Mouse (Mus musculus) limb, embryonic 11.5 days (tissue): ENCODE results near the gene Tnfrsf13b. TPM values are rescaled to one million over a fixed set of nuclear protein-coding genes. Genes with fewer than 3 reads are reported as not detected.
"Not testable (repeated sequence)": the region's sequence is repeated elsewhere in the genome, so short reads cannot be mapped to it uniquely, and the experiment has no call there.

ENCODE experiments used
- ATAC-seq: fragments of 200-750 bp; cut with Nextera tagmentation; 2 replicates; pipeline ENCODE4 v1.8.0; 2017; ENCODE audit warnings: low read depth; ENCODE audit not compliant: insufficient number of reproducible peaks, low FRiP score, low TSS enrichment
- DNase-seq: peaks from one replicate; pipeline ENCODE4 v3.0.0-alpha.2; 2015; ENCODE audit warnings: low spot score
- H3K27ac ChIP-seq: fragments of 300-500 bp; sonication (generic); replicated peaks from 2 replicates; pipeline ENCODE4 v1.5.1; 2014; ENCODE audit warnings: low read depth, mild to moderate bottlenecking, low read length
- H3K27me3 ChIP-seq: fragments of 300-500 bp; sonication (generic); 2 replicates; pipeline ENCODE4 v1.6.1; 2014; ENCODE audit warnings: mild to moderate bottlenecking, low read length, mixed read lengths; ENCODE audit not compliant: control insufficient read depth, insufficient read depth
- H3K36me3 ChIP-seq: fragments of 300-500 bp; sonication (generic); 2 replicates; pipeline ENCODE4 v1.6.1; 2014; ENCODE audit warnings: mild to moderate bottlenecking, low read length, moderate library complexity, mixed read lengths; ENCODE audit not compliant: control insufficient read depth, insufficient read depth
- H3K4me1 ChIP-seq: fragments of 300-500 bp; sonication (generic); 2 replicates; pipeline ENCODE4 v1.6.1; 2014; ENCODE audit warnings: low read length, mixed read lengths; ENCODE audit not compliant: control insufficient read depth, insufficient read depth
- H3K4me2 ChIP-seq: fragments of 300-500 bp; sonication (generic); 2 replicates; pipeline ENCODE4 v1.6.1; 2014; ENCODE audit warnings: low read depth, mild to moderate bottlenecking, moderate library complexity; ENCODE audit not compliant: severe bottlenecking
- H3K4me3 ChIP-seq: fragments of 300-500 bp; sonication (generic); 2 replicates; pipeline ENCODE4 v1.5.1; 2014; ENCODE audit warnings: low read depth, low read length
- H3K9ac ChIP-seq: fragments of 300-500 bp; sonication (generic); 2 replicates; pipeline ENCODE4 v1.6.1; 2014; ENCODE audit warnings: mild to moderate bottlenecking, low read length
- H3K9me3 ChIP-seq: fragments of 300-500 bp; sonication (generic); 2 replicates; pipeline ENCODE4 v1.6.1; 2016; ENCODE audit warnings: low read length; ENCODE audit not compliant: control insufficient read depth
- WGBS: fragments of 180-500 bp; shearing (Covaris S2); extraction: QIAGEN DNeasy Blood & Tissue Kit; methylation state at CpG from one replicate; pipeline ENCODE4 v1.1.7; 2014; 5-methylcytosine and 5-hydroxymethylcytosine counted together
- polyA plus RNA-seq: library from polyadenylated mRNA; unstranded; fragments of >200 nt; fragmentation: Nextera tagmentation; extraction: Ambion mirVana; gene quantifications from 2 replicates; pipeline ENCODE4 v1.2.1, GENCODE M21; 2014

The Tnfrsf13b gene
- polyA plus RNA-seq, 1 experiment from 2014 or later = 0.99 TPM

- 92% methylated on average over 10 of the region's 10 CpGs for WGBS
- H3K4me2 ChIP-seq = no peak overlapping the region; the same call in 1 of the 2 replicates
- DNase-seq (no peak), ATAC-seq (no peak)
- H3K27me3 ChIP-seq = no peaks in the 10 kb centered on the region
- H3K27ac ChIP-seq = no peak overlapping the region
- no peaks in the 10 kb centered on the region for H3K9me3 ChIP-seq
- no peak overlapping the region for H3K4me3 ChIP-seq
- H3K9ac ChIP-seq = no peak overlapping the region
- no peaks in the 10 kb centered on the region for H3K4me1 ChIP-seq
- H3K36me3 ChIP-seq = peaks cover 23% of the 10 kb centered on the region
Measured at GRCm38 (mm10) chr11:61164881-61165280, 38.3 kb downstream of the Tnfrsf13b start.

GRCm38 (mm10) chr11:61170184-61170583, 43.6 kb downstream of the Tnfrsf13b start:
- no peak overlapping the region for H3K27ac ChIP-seq
- DNase-seq (no peak), ATAC-seq (no peak)
- H3K9ac ChIP-seq = no peak overlapping the region
- 0 out of 2 replicates have a peak, but pooled peaks cover 3% of the 10 kb centered on the region for H3K4me1 ChIP-seq
- 91% methylated on average over 5 of the region's 5 CpGs for WGBS
- H3K36me3 ChIP-seq = peaks cover 11% of the 10 kb centered on the region
- H3K4me3 ChIP-seq = no peak overlapping the region
- H3K4me2 ChIP-seq = no peak overlapping the region
- no peaks in the 10 kb centered on the region for H3K27me3 ChIP-seq
- H3K9me3 ChIP-seq = no peaks in the 10 kb centered on the region

DNA sequence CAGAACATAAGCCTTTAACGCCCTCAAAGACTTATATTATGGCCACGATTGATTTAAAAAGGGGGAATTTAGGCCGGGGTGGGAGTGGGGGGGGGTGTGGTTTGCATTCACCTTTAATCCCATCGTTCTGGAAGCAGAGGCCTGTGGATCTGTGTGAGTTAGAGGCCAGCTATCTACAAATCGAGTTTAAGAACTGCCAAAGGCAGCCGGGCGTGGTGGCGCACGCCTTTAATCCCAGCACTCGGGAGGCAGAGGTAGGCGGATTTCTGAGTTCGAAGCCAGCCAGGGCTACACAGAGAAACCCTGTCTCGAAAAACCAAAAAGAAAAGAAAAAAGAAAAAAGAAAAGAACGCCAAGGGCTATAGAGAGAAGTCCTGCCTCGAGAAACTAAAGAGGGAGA, 46.9 kb downstream of the Tnfrsf13b start:
- not testable (repeated sequence) for H3K36me3 ChIP-seq, H3K9me3 ChIP-seq, H3K27me3 ChIP-seq, DNase-seq, ATAC-seq, H3K27ac ChIP-seq, H3K4me1 ChIP-seq, H3K9ac ChIP-seq
- Histone ChIP-seq H3K4me3 (peak overlapping the region; percentile 82), H3K4me2 (peak overlapping the region; percentile 59)
- WGBS = 40% methylated on average over 15 of the region's 15 CpGs

DNA sequence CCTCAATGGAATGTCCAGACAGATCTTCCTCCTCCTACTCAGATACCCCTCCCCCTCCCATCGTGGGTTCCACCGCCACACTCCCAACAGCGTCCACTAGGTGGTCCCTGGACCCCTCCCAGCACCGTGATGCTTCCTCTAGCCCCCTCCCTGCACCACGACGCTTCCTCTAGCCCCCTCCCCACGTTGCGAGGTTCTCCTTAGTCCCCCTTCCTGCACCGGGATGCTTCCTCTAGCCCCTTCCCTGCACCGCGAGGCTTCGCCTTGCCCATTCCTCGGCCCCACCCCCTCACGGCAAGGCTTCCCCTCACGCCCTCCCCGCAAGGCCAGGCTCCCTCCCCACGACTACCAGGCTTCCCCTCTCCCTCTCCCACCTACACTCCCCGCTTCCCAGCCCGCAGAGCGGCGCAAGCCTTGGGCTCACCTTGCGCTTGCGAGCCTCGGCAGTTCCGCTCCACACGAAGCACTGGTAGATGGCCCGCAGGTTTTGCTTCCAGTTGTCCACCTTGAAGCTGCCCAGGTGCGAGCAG, 47.8 kb downstream of the Tnfrsf13b start:
- DNase-seq (peak; percentile 86), ATAC-seq (peak; percentile 32; the same call in 1 of the 2 replicates)
- Histone ChIP-seq H3K9me3 (no peaks in the 10 kb centered on the region), H3K27ac (peak overlapping the region; percentile 78), H3K9ac (peak overlapping the region; percentile 85), H3K27me3 (no peaks in the 10 kb centered on the region), H3K4me1 (0 out of 2 replicates have a peak, but pooled peaks cover 3% of the 10 kb centered on the region), H3K36me3 (no peaks in the 10 kb centered on the region), H3K4me2 (peak overlapping the region; percentile 59), H3K4me3 (peak overlapping the region; percentile 82)
- under 1% methylated on average over 28 of the region's 28 CpGs for WGBS

- WGBS = under 1% methylated on average over 66 of the region's 69 CpGs
- peak within 1 kb of the TSS; percentile 82 for H3K4me3 ChIP-seq
- H3K4me1 ChIP-seq = 0 out of 2 replicates have a peak, but pooled peaks cover 3% of the 10 kb centered on the region
- peak within 1 kb of the TSS; percentile 78 for H3K27ac ChIP-seq
- H3K4me2 ChIP-seq = peak within 1 kb of the TSS; percentile 59
- H3K9ac ChIP-seq = peak within 1 kb of the TSS; percentile 85
- ATAC-seq (peak; percentile 99), DNase-seq (peak; percentile 98)
- no peaks in the 10 kb centered on the region for H3K36me3 ChIP-seq
- no peaks in the 10 kb centered on the region for H3K27me3 ChIP-seq
- H3K9me3 ChIP-seq = no peaks in the 10 kb centered on the region
Measured at GRCm38 (mm10) chr11:61174821-61175658, 48.5 kb downstream of the Tnfrsf13b start, which contains the start of gene Usp22. Usp22 (minus strand) TSS chr11:61175055.

- Histone ChIP-seq H3K9ac (no peak overlapping the region), H3K4me1 (0 out of 2 replicates have a peak, but pooled peaks cover 3% of the 10 kb centered on the region), H3K27me3 (no peaks in the 10 kb centered on the region), H3K4me3 (no peak overlapping the region), H3K36me3 (no peaks in the 10 kb centered on the region), H3K27ac (no peak overlapping the region), H3K4me2 (no peak overlapping the region), H3K9me3 (no peaks in the 10 kb centered on the region)
- DNase-seq = no peak
- WGBS = 73% methylated on average over 5 of the region's 5 CpGs
- ATAC-seq = no peak
Measured at GRCm38 (mm10) chr11:61175778-61176177, 49.2 kb downstream of the Tnfrsf13b start.

GRCm38 (mm10) chr11:61176321-61176720, 49.8 kb downstream of the Tnfrsf13b start:
- Histone ChIP-seq H3K4me2 (no peak overlapping the region), H3K27ac (no peak overlapping the region), H3K9me3 (no peaks in the 10 kb centered on the region)

DNA sequence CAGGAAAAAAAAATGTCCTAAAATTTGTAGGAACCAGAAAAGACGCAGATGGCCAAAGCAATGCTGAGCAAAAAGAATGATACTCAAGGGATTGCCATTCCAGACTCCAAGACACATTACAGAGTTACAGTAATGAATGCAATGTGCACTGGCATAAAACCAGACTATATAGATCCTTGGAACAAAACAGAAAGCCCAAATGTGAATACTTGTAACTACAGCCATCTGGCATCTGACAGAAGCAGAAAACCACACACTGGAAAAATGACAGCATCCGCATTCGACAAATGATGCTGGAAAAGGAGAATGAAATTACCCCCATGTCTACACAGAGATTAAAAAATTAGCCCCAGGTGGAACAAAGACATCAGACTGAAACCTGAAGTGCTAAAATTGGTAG, 53.8 kb downstream of the Tnfrsf13b start:
- no peak for ATAC-seq
- Histone ChIP-seq H3K4me1 (no peaks in the 10 kb centered on the region), H3K36me3 (no peaks in the 10 kb centered on the region), H3K4me3 (no peak overlapping the region), H3K27ac (no peak overlapping the region), H3K9me3 (no peaks in the 10 kb centered on the region), H3K4me2 (no peak overlapping the region), H3K27me3 (no peaks in the 10 kb centered on the region), H3K9ac (no peak overlapping the region)
- whole genome bisulfite sequencing = 79% methylated on average over 3 of the region's 3 CpGs
- no peak for DNase-seq

More at GRCm38 (mm10) chr11:61176321-61176720, 49.8 kb downstream of the Tnfrsf13b start:
- H3K4me3 ChIP-seq = no peak overlapping the region
- H3K9ac ChIP-seq = no peak overlapping the region
- ATAC-seq (no peak), DNase-seq (no peak)
- WGBS = 87% methylated on average over 1 of the region's 1 CpGs
- H3K4me1 ChIP-seq = 0 out of 2 replicates have a peak, but pooled peaks cover 3% of the 10 kb centered on the region
- no peaks in the 10 kb centered on the region for H3K36me3 ChIP-seq
- no peaks in the 10 kb centered on the region for H3K27me3 ChIP-seq
